Mouse (Mus musculus) embryonic facial prominence, embryonic 15.5 days (tissue): ENCODE measurements around the gene Gstp1. TPM values are rescaled to one million over a fixed set of nuclear protein-coding genes. Genes with fewer than 3 reads are reported as not detected.
"Not testable (repeated sequence)": the region's sequence is repeated elsewhere in the genome, so short reads cannot be mapped to it uniquely, and the experiment has no call there.

ENCODE experiments used
- ATAC-seq: fragments of 200-750 bp; cut with Nextera tagmentation; 2 replicates; pipeline ENCODE4 v1.8.0; 2017; ENCODE audit warnings: low read depth, moderate TSS enrichment; ENCODE audit not compliant: insufficient number of reproducible peaks, low FRiP score, low TSS enrichment
- H3K27ac ChIP-seq: fragments of 300-500 bp; sonication (generic); replicated peaks from 2 replicates; pipeline ENCODE4 v1.5.1; 2015; ENCODE audit warnings: mild to moderate bottlenecking, inconsistent platforms
- H3K27me3 ChIP-seq: fragments of 300-500 bp; sonication (generic); 2 replicates; pipeline ENCODE4 v1.6.1; 2015; ENCODE audit warnings: inconsistent platforms
- H3K36me3 ChIP-seq: fragments of 300-500 bp; sonication (generic); 2 replicates; pipeline ENCODE4 v1.6.1; 2015; ENCODE audit warnings: mild to moderate bottlenecking, inconsistent platforms
- H3K4me1 ChIP-seq: fragments of 300-500 bp; sonication (generic); 2 replicates; pipeline ENCODE4 v1.6.1; 2015; ENCODE audit warnings: inconsistent platforms
- H3K4me2 ChIP-seq: fragments of 300-500 bp; sonication (generic); replicated peaks from 2 replicates; pipeline ENCODE4 v1.6.1; 2015; ENCODE audit warnings: mild to moderate bottlenecking, inconsistent platforms
- H3K4me3 ChIP-seq: fragments of 300-500 bp; sonication (generic); replicated peaks from 2 replicates; pipeline ENCODE4 v1.5.1; 2015; ENCODE audit warnings: mild to moderate bottlenecking, inconsistent platforms
- H3K9ac ChIP-seq: fragments of 300-500 bp; sonication (generic); 2 replicates; pipeline ENCODE4 v1.6.1; 2015; ENCODE audit warnings: inconsistent platforms
- H3K9me3 ChIP-seq: fragments of 300-500 bp; sonication (generic); replicated peaks from 2 replicates; pipeline ENCODE4 v1.6.1; 2016; ENCODE audit warnings: inconsistent platforms
- WGBS: fragments of 180-500 bp; shearing (Covaris S2); methylation state at CpG from one replicate; pipeline ENCODE4 v1.1.7; 2015; 5-methylcytosine and 5-hydroxymethylcytosine counted together
- polyA plus RNA-seq: library from polyadenylated mRNA; unstranded; fragments of >200 nt; fragmentation: Nextera tagmentation; extraction: Ambion mirVana; gene quantifications from 2 replicates; pipeline ENCODE4 v1.2.1, GENCODE M21; 2015

The Gstp1 gene
- polyA plus RNA-seq, 1 experiment from 2014 or later = 558 TPM

- no peak for ATAC-seq
- WGBS = 73% methylated on average over 6 of the region's 6 CpGs
- H3K36me3 ChIP-seq = no peaks in the 10 kb centered on the region
- no peaks in the 10 kb centered on the region for H3K9me3 ChIP-seq
- H3K27me3 ChIP-seq = no peaks in the 10 kb centered on the region
- no peak overlapping the region for H3K9ac ChIP-seq
- no peak overlapping the region for H3K4me2 ChIP-seq
- H3K4me3 ChIP-seq = no peak overlapping the region
- H3K27ac ChIP-seq = no peak overlapping the region
- H3K4me1 ChIP-seq = no peaks in the 10 kb centered on the region
Measured at GRCm38 (mm10) chr19:4072706-4073424, 35.1 kb upstream of the Gstp1 start.

- Histone ChIP-seq H3K4me3 (no peak overlapping the region), H3K9ac (no peak overlapping the region), H3K27ac (no peak overlapping the region), H3K9me3 (no peaks in the 10 kb centered on the region), H3K36me3 (no peaks in the 10 kb centered on the region), H3K27me3 (no peaks in the 10 kb centered on the region), H3K4me1 (no peaks in the 10 kb centered on the region), H3K4me2 (no peak overlapping the region)
- no peak for ATAC-seq
- 93% methylated on average over 6 of the region's 6 CpGs for WGBS
Measured at GRCm38 (mm10) chr19:4071406-4071805, 33.6 kb upstream of the Gstp1 start.

DNA sequence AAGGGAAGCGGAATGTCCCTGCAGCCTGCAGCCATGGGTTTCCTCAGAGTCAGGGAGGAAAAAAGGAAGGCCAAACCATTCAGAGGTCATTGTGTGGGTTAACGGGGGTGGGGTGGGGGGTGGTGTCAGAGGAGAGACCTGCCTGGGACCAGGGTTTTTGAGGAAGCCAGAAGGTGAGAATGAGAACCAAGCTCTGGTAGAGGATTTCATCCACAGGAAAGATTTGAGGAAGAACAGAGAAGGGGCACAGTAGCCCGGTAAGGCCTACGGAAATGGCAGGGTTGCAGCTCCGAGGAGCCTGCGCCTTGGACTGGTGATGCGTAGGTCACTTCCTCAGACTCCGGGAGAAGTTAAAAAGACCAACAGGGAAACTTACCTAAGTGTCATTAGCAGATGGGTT, 33.0 kb upstream of the Gstp1 start:
- no peak overlapping the region for H3K9ac ChIP-seq
- no peak overlapping the region for H3K4me2 ChIP-seq
- no peaks in the 10 kb centered on the region for H3K9me3 ChIP-seq
- no peaks in the 10 kb centered on the region for H3K27me3 ChIP-seq
- no peaks in the 10 kb centered on the region for H3K4me1 ChIP-seq
- H3K4me3 ChIP-seq = no peak overlapping the region
- ATAC-seq = no peak
- H3K27ac ChIP-seq = no peak overlapping the region
- WGBS = 78% methylated on average over 8 of the region's 8 CpGs
- H3K36me3 ChIP-seq = no peaks in the 10 kb centered on the region

GRCm38 (mm10) chr19:4070311-4070710, 32.5 kb upstream of the Gstp1 start:
- 67% methylated on average over 15 of the region's 15 CpGs for WGBS
- H3K9me3 ChIP-seq = no peaks in the 10 kb centered on the region
- no peaks in the 10 kb centered on the region for H3K27me3 ChIP-seq
- no peaks in the 10 kb centered on the region for H3K36me3 ChIP-seq
- H3K9ac ChIP-seq = no peak overlapping the region
- no peak overlapping the region for H3K27ac ChIP-seq
- H3K4me1 ChIP-seq = no peaks in the 10 kb centered on the region
- no peak overlapping the region for H3K4me3 ChIP-seq
- no peak overlapping the region for H3K4me2 ChIP-seq
- ATAC-seq = no peak

DNA sequence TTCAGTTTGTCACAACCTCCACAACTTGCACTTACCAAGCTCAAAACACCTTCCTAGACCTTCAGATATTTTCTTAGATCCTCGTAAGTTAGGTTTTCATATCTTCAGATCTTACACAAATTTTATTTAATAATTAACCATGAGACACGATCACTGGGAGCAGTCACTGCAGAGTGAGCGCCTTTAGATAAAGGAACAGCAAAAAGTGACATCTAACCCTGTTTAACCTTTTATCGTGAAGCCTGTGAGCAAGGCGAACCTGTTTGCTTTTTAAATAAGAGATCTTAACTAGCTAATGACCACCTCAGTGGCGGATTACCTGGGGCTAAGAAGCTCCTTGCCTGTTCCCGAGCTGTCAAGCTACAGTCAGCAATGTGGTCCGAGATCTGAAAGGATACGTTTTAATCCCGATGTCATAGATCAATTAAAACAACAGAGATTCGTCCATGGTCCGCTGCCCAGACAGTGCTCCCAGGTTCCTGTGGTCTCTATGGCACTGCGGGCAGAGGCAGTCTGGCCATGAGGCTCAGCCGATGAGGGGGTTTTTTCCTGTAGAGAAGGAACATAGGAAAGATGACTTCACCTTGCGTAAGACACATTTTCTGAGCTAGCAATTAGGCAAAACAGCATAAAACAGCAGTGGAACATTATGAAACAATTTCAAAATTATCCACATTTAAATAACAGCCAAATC, 31.1 kb upstream of the Gstp1 start:
- H3K36me3 ChIP-seq = no peaks in the 10 kb centered on the region
- no peak overlapping the region for H3K4me2 ChIP-seq
- no peaks in the 10 kb centered on the region for H3K4me1 ChIP-seq
- H3K9ac ChIP-seq = no peak overlapping the region
- H3K27ac ChIP-seq = no peak overlapping the region
- no peaks in the 10 kb centered on the region for H3K27me3 ChIP-seq
- WGBS = 58% methylated on average over 15 of the region's 15 CpGs
- H3K9me3 ChIP-seq = no peaks in the 10 kb centered on the region
- no peak for ATAC-seq
- H3K4me3 ChIP-seq = no peak overlapping the region

DNA sequence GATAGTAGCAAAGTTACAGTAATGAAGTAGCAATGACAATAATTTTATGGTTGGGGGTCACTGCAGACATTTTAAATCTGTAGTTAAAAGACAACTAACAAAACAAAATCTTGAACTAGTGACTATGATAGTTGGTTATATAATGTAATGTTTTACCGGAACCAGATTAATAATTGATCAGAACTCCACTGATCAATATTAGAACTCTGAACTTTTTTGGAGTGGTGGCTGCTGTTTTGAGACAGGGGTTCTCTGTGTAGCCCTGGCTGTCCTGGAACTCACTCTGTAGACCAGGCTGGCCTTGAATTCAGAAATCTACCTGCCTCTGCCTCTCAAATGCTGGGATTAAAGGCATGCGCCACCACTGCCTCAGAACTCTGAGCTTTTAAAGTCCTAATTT, 30.5 kb upstream of the Gstp1 start:
- not testable (repeated sequence) for H3K4me1 ChIP-seq

GRCm38 (mm10) chr19:4066877-4067276, 29.1 kb upstream of the Gstp1 start:
- Histone ChIP-seq H3K9me3 (no peaks in the 10 kb centered on the region), H3K27me3 (no peaks in the 10 kb centered on the region), H3K4me1 (no peaks in the 10 kb centered on the region), H3K4me2 (no peak overlapping the region), H3K4me3 (no peak overlapping the region), H3K9ac (no peak overlapping the region), H3K27ac (no peak overlapping the region), H3K36me3 (no peaks in the 10 kb centered on the region)
- ATAC-seq = no peak

More for the DNA sequence above, 30.5 kb upstream of the Gstp1 start:
- H3K4me3 ChIP-seq, H3K27ac ChIP-seq, ATAC-seq, H3K9ac ChIP-seq, H3K36me3 ChIP-seq, H3K9me3 ChIP-seq, H3K4me2 ChIP-seq, H3K27me3 ChIP-seq: not testable (repeated sequence)
- whole genome bisulfite sequencing = 85% methylated on average over 2 of the region's 2 CpGs

- H3K9me3 ChIP-seq = no peaks in the 10 kb centered on the region
- H3K4me1 ChIP-seq = no peaks in the 10 kb centered on the region
- no peak overlapping the region for H3K27ac ChIP-seq
- H3K36me3 ChIP-seq = no peaks in the 10 kb centered on the region
- 59% methylated on average over 6 of the region's 6 CpGs for WGBS
- H3K9ac ChIP-seq = no peak overlapping the region
- no peaks in the 10 kb centered on the region for H3K27me3 ChIP-seq
- ATAC-seq = no peak
- H3K4me3 ChIP-seq = no peak overlapping the region
- no peak overlapping the region for H3K4me2 ChIP-seq
Measured at GRCm38 (mm10) chr19:4066280-4066679, 28.5 kb upstream of the Gstp1 start.

GRCm38 (mm10) chr19:4064501-4064900, 26.7 kb upstream of the Gstp1 start:
- not testable (repeated sequence) for H3K4me2 ChIP-seq, H3K27ac ChIP-seq, ATAC-seq, H3K9ac ChIP-seq, H3K36me3 ChIP-seq, H3K27me3 ChIP-seq, H3K4me1 ChIP-seq, H3K4me3 ChIP-seq, H3K9me3 ChIP-seq
- WGBS = 50% methylated on average over 5 of the region's 11 CpGs

- H3K9ac ChIP-seq, H3K4me2 ChIP-seq, H3K4me3 ChIP-seq, ATAC-seq, H3K4me1 ChIP-seq, H3K27ac ChIP-seq, H3K27me3 ChIP-seq, H3K9me3 ChIP-seq, H3K36me3 ChIP-seq: not testable (repeated sequence)
- WGBS = 78% methylated on average over 4 of the region's 4 CpGs
Measured at GRCm38 (mm10) chr19:4063357-4063756, 25.6 kb upstream of the Gstp1 start.

DNA sequence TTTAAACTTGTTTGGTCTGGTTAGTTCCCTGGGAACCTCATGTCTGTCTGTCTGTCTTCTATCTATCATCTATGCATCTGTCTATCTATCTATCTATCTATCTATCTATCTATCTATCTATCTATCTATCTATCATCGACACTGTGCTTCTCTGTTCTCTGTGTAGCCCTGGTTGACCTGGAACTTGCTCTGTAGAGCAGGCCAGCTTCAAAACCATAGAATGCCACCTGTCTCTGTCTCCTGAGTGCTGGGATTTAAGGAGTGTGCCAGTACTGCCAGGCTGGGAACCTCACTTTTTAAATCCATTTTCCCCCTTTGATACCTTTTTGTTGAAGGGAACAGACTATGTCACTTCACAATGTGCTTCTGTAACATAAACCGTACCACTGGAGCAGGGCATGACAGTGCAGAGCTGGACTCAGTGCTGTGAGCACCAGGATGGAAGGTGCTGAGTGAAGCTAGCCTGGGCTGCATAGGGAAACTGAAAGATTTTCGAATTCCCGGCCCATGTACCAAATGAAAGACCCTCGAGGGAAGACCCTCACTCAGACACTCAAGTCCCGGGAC, 23.2 kb upstream of the Gstp1 start:
- peaks cover 7% of the 10 kb centered on the region; the same call in 1 of the 2 replicates for H3K4me1 ChIP-seq
- H3K27me3 ChIP-seq = no peaks in the 10 kb centered on the region
- WGBS = 81% methylated on average over 6 of the region's 6 CpGs
- H3K9ac ChIP-seq = no peak overlapping the region
- no peak overlapping the region for H3K27ac ChIP-seq
- H3K4me2 ChIP-seq = no peak overlapping the region
- ATAC-seq = no peak
- no peaks in the 10 kb centered on the region for H3K9me3 ChIP-seq
- H3K36me3 ChIP-seq = no peaks in the 10 kb centered on the region
- no peak overlapping the region for H3K4me3 ChIP-seq
